Mouse (Mus musculus) testis, adult 2 months (tissue): ENCODE results near the gene Cdkal1.

Source experiments
- CTCF ChIP-seq: fragments of 200-500 bp; IDR thresholded peaks from 2 replicates; pipeline ENCODE4 v1.5.1; 2012; ENCODE audit warnings: low read depth, mild to moderate bottlenecking, inconsistent platforms, low read length, moderate library complexity; ENCODE audit not compliant: control insufficient read depth, insufficient read depth, insufficient replicate concordance
- POLR2A ChIP-seq: fragments of 200-500 bp; IDR thresholded peaks from 2 replicates; pipeline ENCODE4 v1.6.1; 2012; ENCODE audit warnings: low read depth, mild to moderate bottlenecking, inconsistent platforms, low read length, moderate library complexity; ENCODE audit not compliant: control insufficient read depth

- TF ChIP-seq CTCF (no peak), POLR2A (no peak)
Measured at GRCm38 (mm10) chr13:29824797-29825196, 30.7 kb downstream of the Cdkal1 start.
